Mouse (Mus musculus) stomach, embryonic 15.5 days (tissue): ENCODE results near the gene Vwf. TPM values are rescaled to one million over a fixed set of nuclear protein-coding genes. Genes with fewer than 3 reads are reported as not detected.

ENCODE experiments used
- ATAC-seq: fragments of 200-750 bp; cut with Nextera tagmentation; 2 replicates; pipeline ENCODE4 v1.8.0; 2017; ENCODE audit warnings: low read depth, moderate number of reproducible peaks, moderate TSS enrichment; ENCODE audit not compliant: insufficient read depth, low FRiP score
- H3K27ac ChIP-seq: fragments of 300-500 bp; sonication (generic); 2 replicates; pipeline ENCODE4 v1.5.1; 2015; ENCODE audit warnings: mild to moderate bottlenecking, inconsistent platforms
- H3K27me3 ChIP-seq: fragments of 300-500 bp; sonication (generic); replicated peaks from 2 replicates; pipeline ENCODE4 v1.6.1; 2015; ENCODE audit warnings: inconsistent platforms
- H3K36me3 ChIP-seq: fragments of 300-500 bp; sonication (generic); 2 replicates; pipeline ENCODE4 v1.6.1; 2015; ENCODE audit warnings: inconsistent platforms
- H3K4me1 ChIP-seq: fragments of 300-500 bp; sonication (generic); 2 replicates; pipeline ENCODE4 v1.6.1; 2015; ENCODE audit warnings: inconsistent platforms
- H3K4me2 ChIP-seq: fragments of 300-500 bp; sonication (generic); 2 replicates; pipeline ENCODE4 v1.6.1; 2015; ENCODE audit warnings: mild to moderate bottlenecking, inconsistent platforms
- H3K4me3 ChIP-seq: fragments of 300-500 bp; sonication (generic); replicated peaks from 2 replicates; pipeline ENCODE4 v1.5.1; 2015; ENCODE audit warnings: inconsistent platforms
- H3K9ac ChIP-seq: fragments of 300-500 bp; sonication (generic); 2 replicates; pipeline ENCODE4 v1.6.1; 2015; ENCODE audit warnings: inconsistent platforms
- H3K9me3 ChIP-seq: fragments of 300-500 bp; sonication (generic); 2 replicates; pipeline ENCODE4 v1.6.1; 2016; ENCODE audit warnings: inconsistent platforms
- WGBS: fragments of 180-500 bp; shearing (Covaris S2); methylation state at CpG from one replicate; pipeline ENCODE4 v1.1.7; 2015; 5-methylcytosine and 5-hydroxymethylcytosine counted together
- polyA plus RNA-seq: library from polyadenylated mRNA; unstranded; fragments of >200 nt; fragmentation: Nextera tagmentation; extraction: Ambion mirVana; gene quantifications from 2 replicates; pipeline ENCODE4 v1.2.1, GENCODE M21; 2015

Gene Vwf
- polyA plus RNA-seq, 1 experiment from 2014 or later, result 6.6 TPM

- Histone ChIP-seq H3K4me2 (no peak overlapping the region), H3K27me3 (no peaks in the 10 kb centered on the region), H3K27ac (no peak overlapping the region), H3K9ac (no peak overlapping the region), H3K4me1 (peaks cover 25% of the 10 kb centered on the region), H3K4me3 (no peak overlapping the region), H3K9me3 (no peaks in the 10 kb centered on the region), H3K36me3 (no peaks in the 10 kb centered on the region)
- 75% methylated on average over 6 of the region's 6 CpGs for WGBS
- no peak for ATAC-seq
These were observed 28.5 kb downstream of the Vwf start for GRCm38 (mm10) chr6:125575080-125575479.

DNA sequence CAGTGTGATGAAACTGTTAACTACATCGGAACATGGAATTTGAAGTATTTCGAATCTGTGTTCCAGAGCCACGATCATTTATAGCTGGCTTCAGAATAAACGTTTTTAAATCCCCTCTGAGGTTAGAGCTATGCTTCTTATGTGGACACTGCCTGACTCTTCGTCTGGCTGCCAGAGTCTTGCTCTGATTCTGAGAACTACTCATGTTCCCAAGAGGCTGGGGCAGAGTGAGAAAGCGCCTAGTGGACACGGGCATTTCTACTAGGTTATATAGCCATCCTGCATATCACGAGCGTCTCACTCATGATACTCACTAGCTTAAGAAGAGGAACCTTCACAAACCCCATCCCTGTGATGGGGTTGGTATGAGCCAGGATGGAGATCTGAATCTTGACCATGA is 30.7 kb downstream of the Vwf start:
- H3K9me3 ChIP-seq, result no peaks in the 10 kb centered on the region
- no peak overlapping the region for H3K9ac ChIP-seq
- H3K4me2 ChIP-seq, result no peak overlapping the region
- WGBS, result 67% methylated on average over 9 of the region's 9 CpGs
- no peaks in the 10 kb centered on the region for H3K36me3 ChIP-seq
- peaks cover 26% of the 10 kb centered on the region for H3K4me1 ChIP-seq
- ATAC-seq, result no peak
- no peaks in the 10 kb centered on the region for H3K27me3 ChIP-seq
- H3K27ac ChIP-seq, result peak overlapping the region; percentile 63; the same call in 1 of the 2 replicates
- no peak overlapping the region for H3K4me3 ChIP-seq

- Histone ChIP-seq H3K9me3 (no peaks in the 10 kb centered on the region), H3K4me2 (no peak overlapping the region), H3K9ac (no peak overlapping the region), H3K36me3 (no peaks in the 10 kb centered on the region), H3K27me3 (no peaks in the 10 kb centered on the region), H3K4me1 (peaks cover 22% of the 10 kb centered on the region), H3K27ac (peak overlapping the region; percentile 63), H3K4me3 (no peak overlapping the region)
- no peak for ATAC-seq
- 50% methylated on average over 11 of the region's 11 CpGs for WGBS
These were observed 31.5 kb downstream of the Vwf start for GRCm38 (mm10) chr6:125577882-125578646.

- Histone ChIP-seq H3K27me3 (no peaks in the 10 kb centered on the region), H3K4me1 (peaks cover 18% of the 10 kb centered on the region; the same call in 1 of the 2 replicates), H3K36me3 (no peaks in the 10 kb centered on the region), H3K27ac (peak overlapping the region; percentile 63), H3K4me3 (no peak overlapping the region), H3K4me2 (no peak overlapping the region), H3K9ac (no peak overlapping the region), H3K9me3 (no peaks in the 10 kb centered on the region)
- no peak for ATAC-seq
- WGBS, result 74% methylated on average over 7 of the region's 7 CpGs
These were observed 32.1 kb downstream of the Vwf start for GRCm38 (mm10) chr6:125578647-125579011.

- no peak overlapping the region for H3K27ac ChIP-seq
- no peak overlapping the region for H3K4me2 ChIP-seq
- H3K4me1 ChIP-seq, result peaks cover 14% of the 10 kb centered on the region; the same call in 1 of the 2 replicates
- 93% methylated on average over 2 of the region's 2 CpGs for WGBS
- H3K27me3 ChIP-seq, result no peaks in the 10 kb centered on the region
- no peak for ATAC-seq
- H3K9me3 ChIP-seq, result no peaks in the 10 kb centered on the region
- no peaks in the 10 kb centered on the region for H3K36me3 ChIP-seq
- H3K9ac ChIP-seq, result no peak overlapping the region
- H3K4me3 ChIP-seq, result no peak overlapping the region
These were observed 33.3 kb downstream of the Vwf start for GRCm38 (mm10) chr6:125579864-125580263.

GRCm38 (mm10) chr6:125583666-125584065 is 37.1 kb downstream of the Vwf start:
- Histone ChIP-seq H3K4me3 (no peak overlapping the region), H3K36me3 (no peaks in the 10 kb centered on the region), H3K9ac (no peak overlapping the region), H3K27ac (no peak overlapping the region), H3K27me3 (no peaks in the 10 kb centered on the region), H3K9me3 (no peaks in the 10 kb centered on the region), H3K4me1 (0 out of 2 replicates have a peak, but pooled peaks cover 6% of the 10 kb centered on the region), H3K4me2 (no peak overlapping the region)
- no peak for ATAC-seq
- 84% methylated on average over 6 of the region's 6 CpGs for WGBS

DNA sequence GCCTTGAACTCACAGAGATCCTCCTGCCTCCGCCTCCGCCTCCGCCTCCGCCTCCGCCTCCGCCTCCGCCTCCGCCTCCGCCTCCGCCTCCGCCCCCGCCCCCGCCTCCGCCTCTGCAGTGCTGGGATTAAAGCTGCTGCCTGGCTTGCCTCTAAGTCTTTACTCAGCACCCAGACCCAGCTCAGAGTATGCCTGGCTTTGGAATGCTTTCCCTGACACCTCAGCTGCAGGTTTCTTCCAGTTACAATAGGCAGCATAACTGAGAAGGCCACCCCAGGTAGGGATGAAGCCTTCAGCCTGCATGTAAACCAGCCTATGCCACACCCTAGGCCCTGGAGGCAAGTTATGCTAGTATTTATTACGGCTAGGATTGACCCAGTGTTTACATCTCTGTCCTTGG is 37.7 kb downstream of the Vwf start:
- Histone ChIP-seq H3K36me3 (no peaks in the 10 kb centered on the region), H3K4me1 (0 out of 2 replicates have a peak, but pooled peaks cover 6% of the 10 kb centered on the region), H3K4me2 (no peak overlapping the region), H3K27me3 (no peaks in the 10 kb centered on the region), H3K9me3 (no peaks in the 10 kb centered on the region), H3K27ac (no peak overlapping the region), H3K9ac (no peak overlapping the region), H3K4me3 (no peak overlapping the region)
- ATAC-seq, result no peak
- WGBS, result 93% methylated on average over 15 of the region's 15 CpGs

DNA sequence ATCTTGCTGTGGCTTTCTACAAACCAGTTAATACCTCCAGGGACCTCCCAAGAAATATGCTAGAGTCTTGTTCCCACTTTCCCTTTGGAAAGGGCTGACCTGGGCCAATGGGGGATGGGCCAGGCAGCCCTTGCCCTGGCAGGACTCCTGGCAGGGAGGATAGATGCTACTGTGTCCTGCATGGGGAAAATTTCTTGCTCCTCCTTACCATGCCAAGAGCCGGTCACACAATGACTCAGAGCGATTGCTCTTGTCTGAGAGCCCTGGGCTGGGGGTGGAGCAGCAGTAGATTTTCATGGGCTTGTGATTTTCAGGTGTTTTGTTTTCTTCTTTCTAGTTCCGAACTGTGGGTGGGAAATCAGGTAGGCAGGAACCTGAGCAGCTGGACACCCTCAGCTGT is 39.0 kb downstream of the Vwf start:
- Histone ChIP-seq H3K4me2 (no peak overlapping the region), H3K27me3 (no peaks in the 10 kb centered on the region), H3K4me3 (no peak overlapping the region), H3K9ac (no peak overlapping the region), H3K4me1 (0 out of 2 replicates have a peak, but pooled peaks cover 6% of the 10 kb centered on the region), H3K9me3 (no peaks in the 10 kb centered on the region), H3K27ac (no peak overlapping the region), H3K36me3 (no peaks in the 10 kb centered on the region)
- 59% methylated on average over 3 of the region's 3 CpGs for WGBS
- ATAC-seq, result no peak

DNA sequence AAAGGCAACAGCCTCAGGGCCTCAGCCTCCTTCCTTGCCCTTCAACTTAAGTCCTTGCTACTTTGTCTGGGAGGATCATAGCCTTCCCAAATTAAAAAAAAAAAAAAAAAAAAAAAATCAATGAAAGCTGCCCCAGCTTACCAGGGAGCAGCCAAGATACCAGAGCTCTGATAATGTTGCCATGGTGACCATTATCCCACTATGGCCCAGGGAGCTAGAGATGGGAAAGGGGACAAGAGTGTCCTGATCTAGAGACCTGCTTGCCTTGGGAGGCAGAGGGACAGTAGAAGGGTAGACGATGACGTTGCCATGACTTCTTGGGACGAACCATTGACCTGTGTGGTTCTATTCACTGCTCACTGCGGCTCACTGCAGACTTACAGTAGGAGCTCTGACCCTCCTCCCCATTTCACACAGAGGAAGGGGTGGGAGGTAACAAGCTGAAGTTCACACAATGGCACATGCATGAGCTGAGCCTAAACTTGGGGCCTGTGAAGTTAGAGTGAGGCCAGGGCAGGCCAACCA is 39.5 kb downstream of the Vwf start:
- WGBS, result 69% methylated on average over 4 of the region's 4 CpGs
- Histone ChIP-seq H3K9me3 (no peaks in the 10 kb centered on the region), H3K4me2 (no peak overlapping the region), H3K4me1 (0 out of 2 replicates have a peak, but pooled peaks cover 6% of the 10 kb centered on the region), H3K4me3 (no peak overlapping the region), H3K27ac (no peak overlapping the region), H3K9ac (no peak overlapping the region), H3K36me3 (no peaks in the 10 kb centered on the region), H3K27me3 (no peaks in the 10 kb centered on the region)
- no peak for ATAC-seq

GRCm38 (mm10) chr6:125588241-125588640 is 41.7 kb downstream of the Vwf start:
- Histone ChIP-seq H3K4me1 (no peaks in the 10 kb centered on the region), H3K4me3 (no peak overlapping the region), H3K36me3 (no peaks in the 10 kb centered on the region), H3K4me2 (no peak overlapping the region), H3K9me3 (no peaks in the 10 kb centered on the region), H3K9ac (no peak overlapping the region), H3K27me3 (no peaks in the 10 kb centered on the region), H3K27ac (no peak overlapping the region)
- ATAC-seq, result no peak
- WGBS, result 86% methylated on average over 12 of the region's 12 CpGs

GRCm38 (mm10) chr6:125589075-125589474 is 42.5 kb downstream of the Vwf start:
- Histone ChIP-seq H3K4me1 (no peaks in the 10 kb centered on the region), H3K4me3 (no peak overlapping the region), H3K27ac (no peak overlapping the region), H3K9ac (no peak overlapping the region), H3K27me3 (no peaks in the 10 kb centered on the region), H3K36me3 (no peaks in the 10 kb centered on the region), H3K9me3 (no peaks in the 10 kb centered on the region), H3K4me2 (no peak overlapping the region)
- ATAC-seq, result no peak
- 77% methylated on average over 8 of the region's 8 CpGs for WGBS

DNA sequence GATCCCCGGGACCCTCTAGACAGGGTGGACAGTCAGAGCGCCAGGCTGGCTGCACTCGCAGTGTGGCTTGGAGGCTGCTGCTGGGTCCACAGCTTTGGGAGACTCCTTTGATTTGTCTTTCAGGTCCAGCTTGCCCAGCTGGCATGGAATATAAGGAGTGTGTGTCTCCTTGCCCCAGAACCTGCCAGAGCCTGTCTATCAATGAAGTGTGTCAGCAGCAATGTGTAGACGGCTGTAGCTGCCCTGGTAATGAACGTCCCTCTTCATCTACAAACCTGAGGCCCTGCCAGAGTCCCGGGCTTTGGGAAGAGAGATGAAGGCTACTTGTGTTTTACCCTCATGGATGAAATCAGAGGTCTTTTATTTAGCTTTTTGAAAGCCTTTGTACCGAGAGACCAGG is 43.5 kb downstream of the Vwf start:
- H3K27ac ChIP-seq, result no peak overlapping the region
- H3K4me2 ChIP-seq, result no peak overlapping the region
- ATAC-seq, result no peak
- no peak overlapping the region for H3K9ac ChIP-seq
- WGBS, result 81% methylated on average over 7 of the region's 7 CpGs
- no peaks in the 10 kb centered on the region for H3K9me3 ChIP-seq
- no peaks in the 10 kb centered on the region for H3K36me3 ChIP-seq
- no peak overlapping the region for H3K4me3 ChIP-seq
- H3K4me1 ChIP-seq, result no peaks in the 10 kb centered on the region
- no peaks in the 10 kb centered on the region for H3K27me3 ChIP-seq
